Mouse (Mus musculus) kidney, postnatal 36 days (tissue): Measurements from ENCODE around the gene Mrpl42.
"Not testable (repeated sequence)": the region's sequence is repeated elsewhere in the genome, so short reads cannot be mapped to it uniquely, and the experiment has no call there.

Experiments used
- DNase-seq, 2 experiments: peaks; one replicate each; pipeline ENCODE4 v3.0.0; 2021 to 2022; ENCODE audit warnings: mixed read lengths in 2 of 2

Gene Mrpl42

DNA sequence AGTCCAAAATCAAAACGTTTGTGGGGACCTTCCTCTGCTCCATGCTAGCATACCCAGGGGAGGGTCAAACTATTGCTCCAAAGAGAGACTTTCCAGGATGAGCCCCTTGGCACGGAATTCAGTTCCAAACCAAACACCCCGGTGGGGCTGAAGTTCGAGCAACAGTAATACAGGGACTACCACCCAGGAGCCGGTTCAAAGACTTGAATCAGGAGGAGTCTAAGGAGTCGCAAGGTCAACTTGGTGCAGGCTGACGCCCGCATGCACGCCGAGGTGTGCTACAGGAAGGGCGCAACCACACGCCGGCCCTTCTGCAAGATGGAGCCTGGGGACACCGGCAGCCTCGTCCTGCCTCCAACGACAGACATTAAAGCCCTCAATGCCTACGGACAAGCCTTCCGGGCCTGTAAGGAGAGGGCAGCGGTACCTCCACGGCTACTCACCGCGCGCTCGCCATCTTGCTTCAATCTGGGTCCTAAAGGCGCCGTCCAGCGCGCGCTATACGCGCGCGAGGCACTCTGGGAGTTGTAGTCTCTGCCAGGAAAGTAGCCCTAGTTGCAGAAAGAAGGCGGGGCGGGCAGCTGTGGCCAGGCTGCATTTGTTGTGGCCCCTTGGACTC is at the start of gene Mrpl42:
Gene Mrpl42 (minus strand): TSS at position 478 of the 619 bp plus-strand sequence.
- DNase-seq = peak; percentile 94 to 96

DNA sequence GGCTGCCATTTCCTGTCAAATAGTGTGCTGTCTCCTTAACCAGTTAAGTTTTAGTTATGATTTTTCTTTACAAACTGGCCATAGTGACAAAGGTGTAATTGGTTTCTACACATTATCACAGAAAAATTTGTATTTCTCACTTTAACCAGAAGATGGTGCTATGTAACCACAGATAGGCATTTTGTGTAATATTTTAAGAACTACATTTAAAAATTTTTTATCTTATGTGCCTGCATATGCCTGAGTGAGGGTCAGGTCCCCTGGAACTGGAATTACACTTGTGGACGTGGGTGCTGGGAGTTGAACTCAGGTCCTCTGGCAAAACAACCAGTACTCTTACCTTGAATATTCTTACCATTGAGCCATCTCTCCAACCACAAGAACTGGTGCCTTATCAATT is 48.8 kb upstream of the Mrpl42 start:
- no peak for DNase-seq

DNA sequence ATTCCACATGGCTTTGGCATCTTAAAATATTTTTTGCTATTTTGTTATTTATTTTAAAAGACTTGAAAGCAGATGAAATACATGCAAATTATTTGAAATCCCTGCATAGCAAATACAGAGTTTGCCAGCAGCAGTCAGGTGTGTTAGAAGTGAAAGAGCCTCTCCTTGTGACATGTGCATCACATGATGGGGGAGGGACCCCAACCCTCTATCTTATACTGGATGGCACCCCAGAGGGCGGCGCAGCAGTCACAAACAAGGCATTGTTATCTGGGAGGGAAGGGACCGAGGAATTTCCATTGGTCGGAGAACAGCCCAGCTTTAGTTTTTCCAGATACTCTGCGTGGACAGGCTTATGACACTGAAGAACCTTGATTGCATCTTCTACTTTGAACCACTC is 47.3 kb upstream of the Mrpl42 start:
- not testable (repeated sequence) for DNase-seq

DNA sequence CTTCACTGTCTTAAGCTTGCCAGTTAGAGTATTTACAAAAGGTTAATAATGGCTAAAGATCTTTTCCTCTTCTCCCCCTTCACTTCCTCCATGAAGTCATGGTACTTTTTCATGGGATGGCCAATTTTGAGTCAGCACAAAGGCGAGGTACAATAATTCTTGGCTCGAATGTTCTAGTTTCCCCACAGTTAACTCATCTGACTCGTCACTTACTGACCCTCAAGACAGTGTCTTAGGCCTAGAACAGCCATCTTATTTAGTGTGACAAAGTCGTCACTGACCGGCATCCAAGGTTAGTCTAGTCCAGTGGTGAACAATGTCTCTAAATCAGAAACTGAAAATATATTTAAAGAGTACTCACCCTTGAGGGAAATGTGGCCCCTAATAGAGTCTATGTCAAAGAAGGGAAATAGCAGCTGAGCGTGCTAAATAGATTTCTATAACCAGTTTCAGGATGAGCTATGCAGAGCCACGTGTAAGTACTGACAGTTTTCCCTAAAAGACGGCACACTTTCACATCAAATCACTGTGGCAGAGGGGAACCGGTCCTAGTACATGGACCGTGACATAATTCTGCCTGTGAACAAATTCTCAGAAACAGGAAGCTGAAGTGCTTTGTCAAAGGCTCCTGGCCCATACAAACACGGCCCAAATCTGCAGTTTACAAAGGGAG is 46.5 kb upstream of the Mrpl42 start:
- DNase-seq = no peak

DNA sequence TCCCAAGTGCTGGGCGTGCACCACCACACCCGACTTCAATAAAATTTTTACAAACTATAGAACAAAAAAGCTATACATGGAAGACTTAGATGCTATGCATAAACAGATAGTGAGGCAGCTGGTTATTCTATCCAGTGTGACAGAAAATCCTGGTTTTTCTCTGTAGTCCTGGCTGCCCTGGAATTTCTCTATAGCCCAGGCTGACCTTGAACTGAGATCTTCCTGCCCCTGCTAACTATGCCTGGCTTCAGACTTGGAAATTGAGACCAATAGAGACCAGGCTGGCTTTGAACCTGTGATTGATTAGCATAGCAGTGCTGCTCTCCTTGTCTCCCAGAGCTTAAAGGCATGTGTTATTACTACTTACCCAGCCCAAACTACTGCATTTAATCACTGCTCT is 44.4 kb upstream of the Mrpl42 start:
- no peak for DNase-seq

- DNase-seq = no peak
Observed at GRCm38 (mm10) chr10:95545051-95545450, 43.3 kb upstream of the Mrpl42 start.

- no peak for DNase-seq
Observed at GRCm38 (mm10) chr10:95544651-95545050, 42.9 kb upstream of the Mrpl42 start.

DNA sequence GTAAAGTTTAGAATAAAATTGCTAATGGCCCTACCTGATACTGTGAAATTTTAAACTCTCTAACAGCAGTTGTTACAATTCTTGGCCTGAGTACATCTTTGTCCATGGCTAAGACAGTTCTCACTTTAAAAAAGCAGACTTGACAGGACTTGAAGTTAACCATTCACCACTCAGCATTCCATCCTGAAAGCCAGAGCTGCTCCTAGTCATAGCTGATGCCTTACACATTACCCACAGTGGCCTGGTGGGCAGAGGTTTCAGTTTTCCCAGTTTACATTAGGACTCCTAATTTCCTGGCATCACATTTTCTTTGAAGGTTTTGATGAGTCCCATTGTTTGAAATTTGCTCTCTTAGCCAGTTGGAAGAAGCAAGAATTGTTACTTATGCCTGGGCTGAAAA is 42.3 kb upstream of the Mrpl42 start:
- peak; percentile 51 to 70 for DNase-seq

DNA sequence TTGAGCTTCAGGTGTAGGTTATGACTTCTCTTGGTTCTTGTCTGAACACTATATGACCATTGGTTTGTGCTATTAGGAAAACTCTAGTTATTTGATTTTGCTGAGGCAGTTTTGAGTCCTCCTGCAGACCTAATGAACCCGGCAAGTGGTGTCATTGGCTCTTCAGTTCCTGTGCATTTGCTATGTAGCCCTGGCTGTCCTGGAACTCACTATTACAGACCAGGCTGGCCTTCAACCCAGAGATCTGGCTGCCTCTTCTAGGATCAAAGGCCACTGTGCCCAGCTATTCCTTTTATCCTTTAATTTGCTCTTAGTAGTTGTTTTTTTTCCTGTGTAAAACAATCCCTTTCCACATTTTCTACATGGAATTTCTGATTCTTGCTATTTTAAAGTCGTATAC is 41.6 kb upstream of the Mrpl42 start:
- no peak for DNase-seq

DNA sequence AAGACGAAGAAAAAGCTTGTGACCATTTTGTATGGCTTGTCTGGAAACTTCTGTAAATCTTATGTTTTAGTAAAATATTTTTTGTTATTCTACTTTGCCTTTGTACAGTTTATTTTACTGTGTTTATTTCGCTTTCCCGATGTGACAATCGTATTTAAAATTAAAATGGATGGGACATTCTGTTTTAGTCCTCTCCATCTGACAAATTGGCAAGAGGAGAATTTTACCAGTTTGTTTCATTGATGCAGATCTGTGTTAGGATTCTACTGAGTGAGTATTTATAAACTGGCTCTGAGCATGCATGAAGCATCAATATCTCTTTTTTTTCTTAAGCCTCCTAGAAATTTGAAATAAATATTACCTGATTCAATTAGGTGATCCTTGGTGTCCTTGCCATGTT is 41.2 kb upstream of the Mrpl42 start:
- DNase-seq = no peak

DNA sequence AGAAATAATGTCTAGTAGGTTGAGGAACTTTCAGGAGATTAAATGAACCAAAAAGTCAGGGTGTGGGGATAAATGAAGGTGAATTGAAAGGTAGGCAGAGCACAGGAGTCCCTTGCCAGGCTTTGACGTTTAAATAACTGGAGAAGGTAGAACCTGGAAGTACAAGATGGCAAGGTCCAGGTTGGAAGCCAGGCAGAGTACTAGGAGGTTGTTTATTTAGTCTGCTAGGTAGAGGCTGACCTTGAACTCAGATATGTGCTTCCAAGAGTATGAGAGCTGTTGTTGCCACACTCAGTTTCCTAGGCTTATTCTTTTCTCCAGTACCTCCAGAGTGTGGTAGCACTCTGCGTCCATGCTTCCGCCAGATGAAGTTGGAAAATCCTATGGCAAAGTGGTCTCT is 38.1 kb upstream of the Mrpl42 start:
- no peak for DNase-seq

- no peak for DNase-seq
Observed at GRCm38 (mm10) chr10:95539260-95539659, 37.5 kb upstream of the Mrpl42 start.

GRCm38 (mm10) chr10:95536222-95536541 is 34.4 kb upstream of the Mrpl42 start:
- DNase-seq = no peak

GRCm38 (mm10) chr10:95535399-95536221 is 33.9 kb upstream of the Mrpl42 start:
- DNase-seq = no peak

DNA sequence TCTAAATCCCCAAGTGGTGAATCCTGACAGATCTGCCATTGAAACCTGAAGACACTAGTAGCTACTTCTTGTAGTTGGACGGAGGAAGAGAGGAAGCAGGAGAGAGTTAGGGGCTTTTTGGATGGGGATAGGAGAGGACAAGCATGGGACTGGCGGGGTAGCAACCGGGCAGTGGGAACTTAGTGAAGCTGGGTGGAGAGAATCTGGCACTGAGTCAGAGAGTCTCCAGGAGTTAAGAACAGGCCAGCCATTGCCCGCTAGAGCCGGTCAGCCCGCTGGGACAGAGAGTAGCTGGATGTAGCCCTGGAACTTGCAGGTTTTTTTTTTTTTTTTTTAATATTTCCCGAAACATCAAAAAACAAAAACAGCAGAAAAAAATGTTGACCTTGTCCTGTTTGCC is 31.6 kb upstream of the Mrpl42 start:
- peak; percentile 61 to 62 for DNase-seq

- DNase-seq = no peak
Observed at GRCm38 (mm10) chr10:95532916-95533315, 31.2 kb upstream of the Mrpl42 start.

DNA sequence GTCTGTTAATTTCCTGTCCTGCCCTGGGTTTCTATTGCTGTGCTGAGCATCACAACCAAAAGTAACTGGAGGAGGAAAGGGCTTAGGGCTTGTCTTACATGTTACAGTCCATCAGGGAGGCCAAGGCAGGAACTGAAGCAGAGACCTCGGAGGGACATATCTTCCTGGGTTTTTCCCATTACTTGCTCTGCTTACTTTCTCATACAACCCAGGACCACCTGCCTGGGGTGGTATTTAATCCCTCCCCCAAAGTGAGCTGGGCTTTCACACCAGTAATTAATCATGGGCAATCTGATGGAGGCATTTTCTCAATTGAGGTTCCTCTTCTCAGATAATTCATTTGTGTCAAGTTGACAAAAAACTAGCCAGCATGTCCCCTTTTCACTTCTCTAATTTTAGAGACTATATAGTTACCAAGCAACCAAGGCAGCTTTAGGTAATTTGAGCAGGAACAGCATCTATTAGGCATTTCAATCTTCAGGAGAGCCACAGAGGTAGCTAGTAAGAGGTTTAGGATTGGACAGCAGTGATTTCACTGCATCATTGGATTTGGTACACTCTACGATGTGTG is 28.9 kb upstream of the Mrpl42 start:
- no peak for DNase-seq

DNA sequence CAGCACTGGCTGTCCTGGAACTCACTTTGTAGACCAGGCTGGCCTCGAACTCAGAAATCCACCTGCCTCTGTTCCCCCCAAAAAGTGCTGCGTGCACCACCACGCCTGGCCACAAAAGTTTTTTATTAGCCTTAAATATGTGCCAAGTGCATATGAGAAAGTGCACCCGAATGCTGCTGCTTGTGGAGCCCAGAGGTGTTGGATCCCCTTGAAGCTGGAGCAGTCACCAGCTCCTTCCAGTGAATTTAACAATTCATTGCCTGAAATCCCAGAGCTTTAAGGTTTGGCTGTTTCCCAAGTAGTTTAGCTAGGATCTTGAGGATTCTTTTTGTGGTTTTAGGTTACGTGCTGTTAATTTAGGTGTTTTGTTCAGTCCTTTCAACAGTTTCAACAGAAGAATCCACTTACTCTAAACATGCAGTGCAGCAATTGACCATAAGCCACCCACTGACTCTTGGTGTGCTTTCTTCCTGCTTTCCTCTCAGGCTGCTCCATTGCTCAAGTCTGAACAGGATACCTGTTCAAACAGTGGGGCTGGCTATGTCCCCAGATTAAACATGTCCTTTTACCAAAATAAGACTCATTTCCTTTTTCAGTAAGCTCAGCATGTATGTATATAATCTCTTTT is 24.9 kb upstream of the Mrpl42 start:
- no peak for DNase-seq

- DNase-seq = no peak
Observed at GRCm38 (mm10) chr10:95525871-95526270, 24.1 kb upstream of the Mrpl42 start.

DNA sequence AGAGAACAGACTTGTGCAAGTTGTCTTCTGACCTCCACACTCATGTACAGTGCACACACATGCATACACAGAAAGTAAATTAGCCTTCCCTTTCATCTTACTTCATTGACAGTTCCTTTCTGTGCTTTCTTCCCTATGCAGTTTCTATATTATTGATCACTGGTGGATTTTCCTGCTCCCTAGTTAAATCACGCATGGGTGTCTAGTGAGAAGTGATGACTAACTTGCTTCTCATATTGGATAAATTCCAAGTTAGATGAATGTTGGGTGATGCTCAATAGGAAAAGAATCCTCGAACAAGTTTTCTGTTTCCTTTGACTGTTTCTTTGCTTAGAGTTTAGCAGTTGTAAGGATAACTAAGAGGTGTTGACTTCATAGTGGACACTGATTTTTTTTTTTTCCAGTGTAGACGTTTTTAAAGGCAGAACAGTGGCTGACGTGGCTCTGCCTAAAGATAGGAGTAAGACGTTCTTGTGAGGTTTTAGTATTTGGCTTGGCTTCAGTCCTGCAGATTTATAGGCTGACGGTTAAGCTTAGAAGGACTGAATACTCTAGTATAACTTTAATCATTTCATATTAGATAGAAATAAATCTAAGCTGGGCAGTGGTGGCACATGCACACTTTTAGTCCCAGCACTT is 23.4 kb upstream of the Mrpl42 start:
- no peak for DNase-seq

- no peak for DNase-seq
Observed at GRCm38 (mm10) chr10:95517656-95518055, 15.9 kb upstream of the Mrpl42 start.

- peak; percentile 32 to 71 for DNase-seq
Observed at GRCm38 (mm10) chr10:95515293-95515931, 13.7 kb upstream of the Mrpl42 start.
